Mouse (Mus musculus): ENCODE results near the gene Cdk2ap1.

DNA sequence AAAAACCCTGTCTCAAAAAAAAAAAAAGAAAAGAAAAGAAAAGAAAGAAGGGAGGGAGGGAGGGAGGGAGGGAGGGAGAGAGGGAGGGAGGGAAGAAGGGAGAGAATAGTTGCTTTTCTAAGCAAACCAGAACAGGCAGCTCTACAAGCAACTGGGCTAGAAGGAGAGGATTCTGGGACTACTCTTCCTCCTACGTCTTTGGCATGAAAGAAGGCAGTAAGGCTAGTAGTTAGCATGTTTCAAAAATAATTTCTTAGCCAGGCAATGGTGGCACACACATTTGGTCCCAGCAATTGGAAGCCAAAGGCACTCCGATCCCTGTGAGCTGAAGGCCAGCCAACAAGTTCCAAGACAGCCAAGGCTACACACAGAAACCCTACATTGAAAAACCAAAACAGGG is 2.9 kb upstream of the Cdk2ap1 start:
- no peak for TF ChIP-seq POLR2A (IDR thresholded peaks at IDR 0.05; ENCODE audit: insufficient read length, low read depth)
- no peak for TF ChIP-seq CEBPB (IDR thresholded peaks at IDR 0.05; ENCODE audit: insufficient read depth, poor library complexity, severe bottlenecking)
- TF ChIP-seq MYOG (IDR thresholded peaks at IDR 0.05; ENCODE audit: control insufficient read depth in 1 of 3, insufficient read depth in 1 of 3, insufficient read length in 2 of 3, low read depth in 2 of 3), result no peak
- TF ChIP-seq MAX (IDR thresholded peaks at IDR 0.05; ENCODE audit: low read depth), result no peak
